Mouse (Mus musculus) heart, adult 2 months (tissue): ENCODE measurements around the gene Foxo3. TPM values are rescaled to one million over a fixed set of nuclear protein-coding genes. Genes with fewer than 3 reads are reported as not detected.
A peak's percentile ranks its signal among the peaks of the same experiment; 100 is the strongest.

Experiments
- DNase-seq, 2 experiments: peaks; one replicate each; pipeline ENCODE4 v3.0.0; 2021
- H3K27ac ChIP-seq: fragments of 200-600 bp; 2 replicates; pipeline ENCODE4 v1.8.1; 2022
- H3K27me3 ChIP-seq: fragments of 200-500 bp; 2 replicates; pipeline ENCODE4 v1.6.1; 2012; ENCODE audit warnings: mild to moderate bottlenecking, low read length, inconsistent platforms, mixed read lengths; ENCODE audit not compliant: control insufficient read depth, insufficient read depth
- H3K36me3 ChIP-seq: fragments of 200-500 bp; 2 replicates; pipeline ENCODE4 v1.6.1; 2012; ENCODE audit warnings: low read length, inconsistent platforms; ENCODE audit not compliant: control insufficient read depth, insufficient read depth
- H3K4me1 ChIP-seq: fragments of 200-500 bp; 2 replicates; pipeline ENCODE4 v1.6.1; 2011; ENCODE audit warnings: low read length; ENCODE audit not compliant: control insufficient read depth, insufficient read depth
- H3K4me3 ChIP-seq: fragments of 200-600 bp; 2 replicates; pipeline ENCODE4 v1.8.1; 2022
- H3K79me2 ChIP-seq: fragments of 200-500 bp; replicated peaks from 2 replicates; pipeline ENCODE4 v1.6.1; 2012; ENCODE audit warnings: mild to moderate bottlenecking, inconsistent platforms, low read length, moderate library complexity, mixed read lengths; ENCODE audit not compliant: control insufficient read depth, insufficient read depth
- H3K9ac ChIP-seq: fragments of 200-500 bp; 2 replicates; pipeline ENCODE4 v1.6.1; 2012; ENCODE audit warnings: low read depth, mild to moderate bottlenecking, control low read depth, inconsistent platforms, low read length, mixed read lengths
- CTCF ChIP-seq: fragments of 200-600 bp; IDR thresholded peaks from 2 replicates; pipeline ENCODE4 v1.8.1; 2022; ENCODE audit warnings: antibody characterized with exemption, mild to moderate bottlenecking, moderate library complexity
- EP300 ChIP-seq: fragments of 200-500 bp; IDR thresholded peaks from 2 replicates; pipeline ENCODE4 v1.6.1; 2011; ENCODE audit warnings: low read depth, low read length, control low read depth; ENCODE audit not compliant: insufficient read depth
- POLR2A ChIP-seq: fragments of 200-500 bp; IDR thresholded peaks from 2 replicates; pipeline ENCODE4 v1.6.1; 2011; ENCODE audit warnings: mild to moderate bottlenecking, low read depth, low read length, control low read depth; ENCODE audit not compliant: insufficient read depth
- WGBS: fragments of 180-500 bp; shearing (Covaris S2); methylation state at CpG from one replicate; pipeline ENCODE4 v1.1.7; 2018; 5-methylcytosine and 5-hydroxymethylcytosine counted together
- intact Hi-C: fragments of 180-260 bp; cut with DNase I; formaldehyde crosslinking; loops from one replicate; pipeline ENCODE4 v1.15.1; 2025
- polyA plus RNA-seq: library from polyadenylated mRNA; depleted of rRNA; stranded (reverse); fragments of >200 nt; gene quantifications from 2 replicates; pipeline ENCODE4 v1.2.3, GENCODE M21; 2012
- total RNA-seq, 2 experiments: library from RNA; stranded (reverse); gene quantifications; 2 replicates each; pipeline ENCODE4 v1.2.3; 2021

Gene Foxo3
- total and polyA plus RNA-seq, 3 experiments = 26.7 to 89.5 (median 72.5) TPM

DNA sequence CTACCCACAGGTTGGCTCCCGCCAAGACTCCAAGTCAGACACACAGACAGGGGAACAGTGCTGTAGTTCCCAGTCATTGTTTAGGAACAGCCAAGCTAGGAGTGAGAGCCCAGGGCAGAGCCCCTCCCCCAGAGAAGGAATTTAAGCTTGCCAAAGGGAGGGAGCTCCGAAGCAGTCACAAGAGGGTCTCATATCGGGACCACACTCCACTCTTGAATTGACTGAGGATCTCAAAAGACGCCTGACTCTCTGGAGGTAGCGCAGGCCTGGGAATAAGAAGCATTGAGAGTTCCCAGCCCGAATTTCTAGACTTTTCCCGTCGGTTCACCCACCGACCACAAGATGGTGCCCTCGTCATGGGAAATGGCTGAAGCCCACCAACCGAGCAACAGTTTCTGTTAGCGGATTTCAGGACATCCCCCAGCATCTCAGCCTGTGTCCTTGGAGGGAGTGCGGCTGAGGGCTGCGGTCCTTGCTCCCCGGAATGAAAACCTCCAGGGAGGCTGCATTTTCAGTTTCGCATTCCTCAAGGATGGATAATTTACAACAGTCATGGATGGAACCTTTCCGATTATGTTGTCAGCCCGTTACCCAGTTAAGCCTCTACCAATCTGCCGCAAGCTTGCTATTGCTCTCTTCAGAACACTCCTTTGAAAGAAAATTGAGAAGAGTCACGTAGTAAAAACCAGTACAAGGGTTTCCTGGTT, 31.6 kb upstream of the Foxo3 start:
- TF ChIP-seq CTCF (peak; percentile 95), EP300 (0 out of 2 replicates have a peak, but pooled peaks have one; percentile 74), POLR2A (no peak)
- no peak overlapping the region for H3K27ac ChIP-seq
- no peaks in the 10 kb centered on the region for H3K36me3 ChIP-seq
- no peaks in the 10 kb centered on the region; the same call in 1 of the 2 replicates for H3K4me1 ChIP-seq
- peak; percentile 61 to 85 for DNase-seq
- 8% methylated on average over 20 of the region's 20 CpGs for WGBS
- 0 out of 2 replicates have a peak overlapping the region, but pooled peaks have one; percentile 26 for H3K9ac ChIP-seq
- intact Hi-C loops = loop anchor here (1.0 to 2.0 kb wide), 2 partner anchors 329 to 427 kb away; no protein-coding TSS in a partner anchor
- H3K4me3 ChIP-seq = peak overlapping the region; percentile 28
- H3K79me2 ChIP-seq = no peaks in the 10 kb centered on the region
- no peaks in the 10 kb centered on the region for H3K27me3 ChIP-seq

DNA sequence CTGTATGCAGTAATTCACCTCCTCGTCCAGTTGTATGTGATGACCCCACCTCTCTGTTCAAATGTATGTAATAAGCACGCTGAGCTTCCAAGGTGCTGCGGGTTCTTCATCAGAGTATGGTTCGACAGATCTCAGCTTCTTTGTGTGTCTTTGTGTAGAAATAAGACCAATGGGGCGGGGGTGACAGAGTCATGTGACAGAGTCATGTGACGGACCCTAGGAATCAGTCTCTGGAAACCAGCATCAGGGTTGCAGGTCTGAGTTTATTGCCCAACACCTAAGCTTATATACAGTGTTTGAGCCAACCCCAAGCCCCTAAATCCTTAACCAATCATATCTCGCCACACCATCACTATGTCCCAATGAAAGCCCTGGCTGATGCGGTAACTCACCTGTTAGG, 29.9 kb upstream of the Foxo3 start:
- TF ChIP-seq EP300 (no peak), POLR2A (no peak), CTCF (no peak)
- Histone ChIP-seq H3K4me3 (no peak overlapping the region), H3K4me1 (no peaks in the 10 kb centered on the region; the same call in 1 of the 2 replicates), H3K27ac (no peak overlapping the region), H3K27me3 (no peaks in the 10 kb centered on the region), H3K36me3 (no peaks in the 10 kb centered on the region), H3K9ac (no peak overlapping the region), H3K79me2 (no peaks in the 10 kb centered on the region)
- no peak for DNase-seq
- 86% methylated on average over 8 of the region's 8 CpGs for WGBS
- intact Hi-C loops = no loop called here

DNA sequence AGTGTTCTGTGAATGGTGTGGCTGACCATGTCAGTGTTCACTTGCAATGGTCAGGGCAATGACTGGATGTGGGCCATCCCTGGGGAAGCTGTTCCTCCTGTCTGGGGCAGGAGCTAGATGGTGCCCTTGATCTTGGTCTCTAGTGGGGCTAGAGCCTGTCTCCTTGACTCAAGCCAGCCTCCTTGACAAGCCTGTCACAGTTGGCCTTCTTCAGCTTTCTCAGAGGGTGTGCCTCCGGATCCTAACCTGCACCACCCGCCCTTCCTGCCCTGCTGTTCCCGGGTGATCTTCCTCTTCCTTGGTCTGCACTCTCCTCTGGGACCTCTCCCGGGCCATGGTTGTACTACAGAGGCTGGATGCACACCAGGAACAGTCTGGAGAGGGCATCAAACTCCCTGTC, 24.2 kb upstream of the Foxo3 start:
- no peak overlapping the region for H3K4me3 ChIP-seq
- H3K4me1 ChIP-seq = peaks cover 7% of the 10 kb centered on the region
- H3K27ac ChIP-seq = no peak overlapping the region
- H3K36me3 ChIP-seq = no peaks in the 10 kb centered on the region
- H3K27me3 ChIP-seq = no peaks in the 10 kb centered on the region
- no peaks in the 10 kb centered on the region for H3K79me2 ChIP-seq
- TF ChIP-seq EP300 (no peak), POLR2A (no peak), CTCF (no peak)
- DNase-seq = peak in 1 of 2 experiments; percentile 23
- intact Hi-C loops = no loop called here
- no peak overlapping the region for H3K9ac ChIP-seq
- 49% methylated on average over 4 of the region's 4 CpGs for WGBS

DNA sequence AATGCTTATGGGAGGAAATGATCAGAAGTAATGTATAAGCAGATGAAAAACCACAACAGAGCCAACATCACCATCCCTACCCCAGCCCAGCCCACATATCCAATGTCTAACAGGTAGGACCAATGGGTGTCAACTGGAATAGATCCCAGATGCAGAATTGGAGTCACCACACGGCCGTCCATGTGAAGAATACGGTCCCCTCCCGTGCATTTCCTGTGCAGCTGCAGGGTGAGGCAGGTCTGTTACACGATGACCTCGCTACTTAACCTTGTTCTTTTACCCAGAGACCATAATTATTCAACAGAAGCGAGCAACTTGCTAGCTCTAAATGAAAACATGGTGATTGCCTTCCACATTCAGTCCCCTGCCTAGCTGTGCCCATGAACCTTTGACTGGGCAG, 23.4 kb upstream of the Foxo3 start:
- peak; percentile 24 to 27 for DNase-seq
- peaks cover 7% of the 10 kb centered on the region for H3K4me1 ChIP-seq
- WGBS = 38% methylated on average over 7 of the region's 7 CpGs
- no peak for TF ChIP-seq POLR2A
- TF ChIP-seq CTCF = no peak
- TF ChIP-seq EP300 = 0 out of 2 replicates have a peak, but pooled peaks have one; percentile 48
- no peaks in the 10 kb centered on the region for H3K27me3 ChIP-seq
- no peaks in the 10 kb centered on the region for H3K36me3 ChIP-seq
- no peaks in the 10 kb centered on the region for H3K79me2 ChIP-seq
- H3K4me3 ChIP-seq = no peak overlapping the region
- H3K9ac ChIP-seq = no peak overlapping the region
- peak overlapping the region; percentile 32; the same call in 1 of the 2 replicates for H3K27ac ChIP-seq
- intact Hi-C loops = loop anchor here (2.0 to 5.0 kb wide), 3 partner anchors 269 to 783 kb away; partner anchors contain the start of gene Cd164

DNA sequence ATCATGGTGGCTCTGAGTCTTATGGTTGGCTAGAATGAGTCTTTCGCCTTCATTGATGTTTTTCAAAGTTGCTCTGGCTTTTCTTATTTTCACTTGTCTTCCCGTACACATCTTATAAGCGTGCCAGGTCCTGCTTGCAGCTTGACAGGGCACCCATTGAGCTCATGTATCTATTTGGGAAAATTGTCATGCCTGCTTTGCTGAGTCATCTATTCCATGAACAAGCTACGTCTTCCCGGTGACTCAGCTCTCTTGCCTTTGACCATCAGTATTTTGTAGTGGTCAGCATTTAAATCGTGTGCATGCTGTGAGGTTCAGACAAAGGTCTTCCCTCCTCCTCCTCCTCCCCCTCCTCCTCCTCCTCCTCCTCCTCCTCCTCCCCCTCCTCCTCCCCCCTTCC, 22.9 kb upstream of the Foxo3 start:
- no peak for DNase-seq
- Histone ChIP-seq H3K79me2 (no peaks in the 10 kb centered on the region), H3K9ac (no peak overlapping the region), H3K27me3 (no peaks in the 10 kb centered on the region), H3K27ac (no peak overlapping the region), H3K36me3 (no peaks in the 10 kb centered on the region), H3K4me3 (no peak overlapping the region), H3K4me1 (peaks cover 7% of the 10 kb centered on the region)
- WGBS = 70% methylated on average over 6 of the region's 6 CpGs
- intact Hi-C loops = loop anchor here (2.0 to 5.0 kb wide), 3 partner anchors 269 to 782 kb away; partner anchors contain the start of gene Cd164
- TF ChIP-seq CTCF (no peak), EP300 (no peak), POLR2A (no peak)

DNA sequence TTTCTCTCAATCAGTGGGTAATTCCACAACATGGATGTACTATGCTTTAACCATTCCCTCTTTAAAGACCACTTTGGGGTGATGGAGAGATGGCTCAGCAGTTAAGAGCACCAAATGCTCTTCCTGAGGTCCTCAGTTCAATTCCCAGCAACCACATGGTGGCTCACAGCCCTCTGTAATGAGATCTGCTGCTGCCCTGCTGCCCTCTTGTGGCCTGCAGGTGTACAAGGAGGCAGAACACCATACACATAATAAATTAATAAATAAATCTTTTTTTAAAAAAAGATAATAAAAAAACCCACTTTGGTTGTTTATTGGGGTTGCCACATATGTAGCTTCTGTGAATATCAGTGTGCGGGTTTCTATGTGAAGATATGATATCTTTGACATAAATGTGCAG, 21.4 kb upstream of the Foxo3 start:
- no peak overlapping the region for H3K9ac ChIP-seq
- 95% methylated on average over 1 of the region's 1 CpGs for WGBS
- no peak for TF ChIP-seq EP300
- TF ChIP-seq CTCF = peak; percentile 63
- TF ChIP-seq POLR2A = no peak
- no peaks in the 10 kb centered on the region for H3K27me3 ChIP-seq
- H3K79me2 ChIP-seq = no peaks in the 10 kb centered on the region
- H3K4me3 ChIP-seq = no peak overlapping the region
- intact Hi-C loops = loop anchor here (2.0 to 5.0 kb wide), 3 partner anchors 267 to 781 kb away; partner anchors contain the start of gene Cd164
- DNase-seq = no peak
- no peaks in the 10 kb centered on the region for H3K36me3 ChIP-seq
- H3K27ac ChIP-seq = no peak overlapping the region
- peaks cover 7% of the 10 kb centered on the region for H3K4me1 ChIP-seq
